Mouse (Mus musculus): ENCODE results near the gene Cops9. TPM values are rescaled to one million over a fixed set of nuclear protein-coding genes. Genes with fewer than 3 reads are reported as not detected.

Gene Cops9
- polyA plus RNA-seq, 1 experiment: 45.7 TPM

DNA sequence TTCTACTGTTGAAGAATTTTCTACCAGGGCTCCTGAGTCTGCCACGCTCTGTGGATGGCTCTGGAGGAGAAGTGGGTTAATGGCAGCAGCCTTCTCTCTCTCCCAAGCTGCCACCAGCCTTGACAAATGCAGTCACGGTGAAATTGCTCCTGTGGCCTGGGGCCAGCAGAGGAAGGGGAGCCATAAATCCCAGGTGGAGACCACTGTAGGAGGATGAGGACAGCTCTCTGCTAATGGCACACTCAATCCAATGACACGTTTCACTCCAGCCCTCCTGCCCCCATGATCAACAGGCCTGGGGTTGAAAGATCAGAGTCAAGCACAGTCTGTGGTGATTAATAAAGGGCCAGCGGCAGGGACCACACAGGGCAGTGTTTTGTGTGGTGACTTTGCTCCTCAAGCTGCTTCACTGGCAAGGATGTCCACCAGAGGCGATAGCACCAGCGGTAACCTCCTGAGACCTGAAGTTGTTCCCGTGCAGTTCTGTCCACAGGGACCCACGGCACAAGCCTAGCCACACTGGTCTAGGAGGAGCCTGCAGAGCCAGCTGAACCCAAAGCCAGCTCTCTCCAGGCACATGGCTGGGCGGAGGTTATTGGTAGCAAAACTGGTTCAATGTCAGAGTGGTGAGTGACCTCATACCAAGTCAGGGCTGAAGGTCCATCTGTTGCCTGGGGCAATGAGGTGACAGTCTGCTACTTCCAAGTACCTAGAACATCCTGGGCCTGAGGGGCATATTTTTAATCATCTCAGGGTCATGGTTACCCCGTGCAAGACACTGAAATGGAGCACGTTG lies 15.4 kb upstream of the Cops9 start:
- Histone ChIP-seq H3K27ac (ENCODE audit: insufficient read depth, low read length) (no peak overlapping the region), H3K4me3 (ENCODE audit: extremely low read depth, insufficient read depth, insufficient read length) (no peak overlapping the region), H3K36me3 (ENCODE audit: control insufficient read depth, insufficient read depth, low read length) (no peaks in the 10 kb centered on the region), H3K27me3 (ENCODE audit: control insufficient read depth, insufficient read depth, low read length) (no peaks in the 10 kb centered on the region), H3K4me1 (ENCODE audit: control insufficient read depth, insufficient read depth, insufficient read length) (no peaks in the 10 kb centered on the region)
- TF ChIP-seq POLR2A (IDR thresholded peaks at IDR 0.05; ENCODE audit: low read depth, low read length): no peak
- no peak for TF ChIP-seq CTCF (IDR thresholded peaks at IDR 0.05; ENCODE audit: extremely low read depth, insufficient read depth, insufficient read length, insufficient replicate concordance)
- no peak for DNase-seq (ENCODE audit: low read depth in 1 of 2, low spot score in 2 of 2)
- 88% methylated on average over 11 of the region's 11 CpGs for WGBS

DNA sequence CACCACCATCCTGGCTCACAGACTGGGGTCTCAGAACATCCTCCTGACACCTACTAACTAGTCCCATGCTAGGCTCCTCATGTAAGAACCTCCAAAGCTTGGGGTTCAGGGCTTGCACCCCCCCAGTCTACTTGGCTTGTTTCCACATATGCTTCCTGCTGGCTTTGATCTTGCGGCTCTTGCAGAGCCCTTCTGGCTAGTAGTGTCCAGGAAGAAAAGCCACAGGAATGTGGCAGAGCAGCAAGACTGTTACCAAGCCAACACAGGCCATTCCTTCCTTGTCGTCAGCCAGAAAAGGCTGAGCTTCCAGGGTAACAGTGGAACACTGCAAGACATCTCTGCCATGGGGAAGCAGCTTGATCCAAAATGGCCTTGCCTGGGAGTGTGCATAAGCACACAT lies 12.9 kb upstream of the Cops9 start:
- Histone ChIP-seq H3K27ac (ENCODE audit: insufficient read depth, low read length) (no peak overlapping the region), H3K4me3 (ENCODE audit: extremely low read depth, insufficient read depth, insufficient read length) (no peak overlapping the region)

DNA sequence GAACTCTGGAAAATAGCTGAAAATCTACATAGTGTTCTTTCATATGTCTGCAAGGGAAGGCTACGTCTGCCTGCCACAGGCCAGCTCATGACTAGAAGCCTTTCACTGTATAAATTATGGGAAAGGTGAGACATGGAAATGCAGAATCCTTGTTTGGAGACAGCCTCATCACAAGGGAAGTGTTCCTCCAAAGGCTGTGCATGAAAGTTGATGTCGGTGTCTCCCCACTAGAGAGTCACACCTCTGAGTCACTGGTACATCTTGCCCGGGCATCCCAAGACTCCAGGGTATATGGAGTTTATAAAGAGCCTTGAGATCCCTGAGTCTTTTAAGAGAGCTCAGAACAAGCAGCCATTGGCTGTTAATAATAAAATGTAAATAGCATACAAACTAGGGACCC lies 11.4 kb upstream of the Cops9 start:
- TF ChIP-seq CTCF (IDR thresholded peaks at IDR 0.05; ENCODE audit: extremely low read depth, insufficient read depth, insufficient read length, insufficient replicate concordance): no peak
- no peak for TF ChIP-seq POLR2A (IDR thresholded peaks at IDR 0.05; ENCODE audit: low read depth, low read length)
- DNase-seq (ENCODE audit: low read depth in 1 of 2, low spot score in 2 of 2): no peak
- Histone ChIP-seq H3K4me1 (ENCODE audit: control insufficient read depth, insufficient read depth, insufficient read length) (peaks cover 4% of the 10 kb centered on the region; the same call in 1 of the 2 replicates), H3K4me3 (ENCODE audit: extremely low read depth, insufficient read depth, insufficient read length) (no peak overlapping the region), H3K27ac (ENCODE audit: insufficient read depth, low read length) (no peak overlapping the region), H3K36me3 (ENCODE audit: control insufficient read depth, insufficient read depth, low read length) (no peaks in the 10 kb centered on the region), H3K27me3 (ENCODE audit: control insufficient read depth, insufficient read depth, low read length) (no peaks in the 10 kb centered on the region)
- 92% methylated on average over 3 of the region's 3 CpGs for WGBS

More for the DNA sequence above, 12.9 kb upstream of the Cops9 start:
- DNase-seq (ENCODE audit: low read depth in 1 of 2, low spot score in 2 of 2): no peak
- Histone ChIP-seq H3K4me1 (ENCODE audit: control insufficient read depth, insufficient read depth, insufficient read length) (no peaks in the 10 kb centered on the region), H3K27me3 (ENCODE audit: control insufficient read depth, insufficient read depth, low read length) (no peaks in the 10 kb centered on the region), H3K36me3 (ENCODE audit: control insufficient read depth, insufficient read depth, low read length) (no peaks in the 10 kb centered on the region)
- WGBS: 66% methylated on average over 2 of the region's 2 CpGs
- no peak for TF ChIP-seq POLR2A (IDR thresholded peaks at IDR 0.05; ENCODE audit: low read depth, low read length)
- TF ChIP-seq CTCF (IDR thresholded peaks at IDR 0.05; ENCODE audit: extremely low read depth, insufficient read depth, insufficient read length, insufficient replicate concordance): no peak

- no peak overlapping the region for H3K4me3 ChIP-seq (ENCODE audit: extremely low read depth, insufficient read depth, insufficient read length)
- peaks cover 7% of the 10 kb centered on the region; the same call in 1 of the 2 replicates for H3K4me1 ChIP-seq (ENCODE audit: control insufficient read depth, insufficient read depth, insufficient read length)
- H3K36me3 ChIP-seq (ENCODE audit: control insufficient read depth, insufficient read depth, low read length): no peaks in the 10 kb centered on the region
- TF ChIP-seq CTCF (IDR thresholded peaks at IDR 0.05; ENCODE audit: extremely low read depth, insufficient read depth, insufficient read length, insufficient replicate concordance) (no peak), POLR2A (IDR thresholded peaks at IDR 0.05; ENCODE audit: low read depth, low read length) (no peak)
- no peak for DNase-seq (ENCODE audit: low read depth in 1 of 2, low spot score in 2 of 2)
- no peak overlapping the region for H3K27ac ChIP-seq (ENCODE audit: insufficient read depth, low read length)
- 68% methylated on average over 3 of the region's 3 CpGs for WGBS
- no peaks in the 10 kb centered on the region for H3K27me3 ChIP-seq (ENCODE audit: control insufficient read depth, insufficient read depth, low read length)
Observed at GRCm38 (mm10) chr1:92651467-92651866, 9.7 kb upstream of the Cops9 start.

DNA sequence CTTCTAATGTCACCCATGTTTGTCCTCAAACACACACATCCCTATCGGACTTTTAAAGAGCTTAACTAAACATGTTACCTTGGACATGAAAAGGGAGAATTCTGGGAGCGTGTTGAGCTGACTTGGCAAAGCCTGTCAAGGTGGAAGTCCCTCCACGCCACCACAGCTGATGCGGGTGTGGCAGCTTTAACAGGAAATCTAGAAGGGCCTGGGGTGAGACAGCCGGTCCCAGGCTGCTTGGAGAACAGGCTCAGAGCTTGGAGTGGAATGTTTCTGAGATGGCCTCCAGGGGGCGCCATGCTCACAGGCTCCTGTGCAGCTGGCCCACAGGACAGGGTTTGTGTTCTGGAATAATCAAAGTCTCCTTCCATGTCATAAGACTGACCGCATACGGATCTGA lies 6.9 kb upstream of the Cops9 start, which contains the start of gene Otos:
Gene Otos, minus strand, starts transcription at position 169 of the 400 bp plus-strand sequence.
- H3K4me1 ChIP-seq (ENCODE audit: control insufficient read depth, insufficient read depth, insufficient read length): peaks cover 7% of the 10 kb centered on the region; the same call in 1 of the 2 replicates
- TF ChIP-seq CTCF (IDR thresholded peaks at IDR 0.05; ENCODE audit: extremely low read depth, insufficient read depth, insufficient read length, insufficient replicate concordance): peak; percentile 71; the same call in 1 of the 2 replicates
- TF ChIP-seq POLR2A (IDR thresholded peaks at IDR 0.05; ENCODE audit: low read depth, low read length): no peak
- H3K4me3 ChIP-seq (ENCODE audit: extremely low read depth, insufficient read depth, insufficient read length): peak within 1 kb of the TSS; percentile 31; the same call in 1 of the 2 replicates
- no peak within 1 kb of the TSS for H3K27ac ChIP-seq (ENCODE audit: insufficient read depth, low read length)
- no peaks in the 10 kb centered on the region for H3K27me3 ChIP-seq (ENCODE audit: control insufficient read depth, insufficient read depth, low read length)
- no peaks in the 10 kb centered on the region for H3K36me3 ChIP-seq (ENCODE audit: control insufficient read depth, insufficient read depth, low read length)
- DNase-seq (ENCODE audit: low read depth in 1 of 2, low spot score in 2 of 2): peak; percentile 30 to 36
- WGBS: 22% methylated on average over 8 of the region's 8 CpGs

GRCm38 (mm10) chr1:92648197-92648596 lies 6.4 kb upstream of the Cops9 start:
- no peak for DNase-seq (ENCODE audit: low read depth in 1 of 2, low spot score in 2 of 2)
- peak overlapping the region; percentile 31; the same call in 1 of the 2 replicates for H3K4me3 ChIP-seq (ENCODE audit: extremely low read depth, insufficient read depth, insufficient read length)
- H3K36me3 ChIP-seq (ENCODE audit: control insufficient read depth, insufficient read depth, low read length): no peaks in the 10 kb centered on the region
- no peak overlapping the region for H3K27ac ChIP-seq (ENCODE audit: insufficient read depth, low read length)
- H3K4me1 ChIP-seq (ENCODE audit: control insufficient read depth, insufficient read depth, insufficient read length): peaks cover 7% of the 10 kb centered on the region; the same call in 1 of the 2 replicates
- no peak for TF ChIP-seq CTCF (IDR thresholded peaks at IDR 0.05; ENCODE audit: extremely low read depth, insufficient read depth, insufficient read length, insufficient replicate concordance)
- 7% methylated on average over 10 of the region's 10 CpGs for WGBS
- no peaks in the 10 kb centered on the region for H3K27me3 ChIP-seq (ENCODE audit: control insufficient read depth, insufficient read depth, low read length)

GRCm38 (mm10) chr1:92647752-92648151 lies 6.0 kb upstream of the Cops9 start:
- TF ChIP-seq CTCF (IDR thresholded peaks at IDR 0.05; ENCODE audit: extremely low read depth, insufficient read depth, insufficient read length, insufficient replicate concordance): peak; percentile 52; the same call in 1 of the 2 replicates
- TF ChIP-seq POLR2A (IDR thresholded peaks at IDR 0.05; ENCODE audit: low read depth, low read length): no peak
- no peak overlapping the region for H3K27ac ChIP-seq (ENCODE audit: insufficient read depth, low read length)
- peaks cover 7% of the 10 kb centered on the region; the same call in 1 of the 2 replicates for H3K4me1 ChIP-seq (ENCODE audit: control insufficient read depth, insufficient read depth, insufficient read length)
- WGBS: 19% methylated on average over 8 of the region's 8 CpGs
- DNase-seq (ENCODE audit: low read depth in 1 of 2, low spot score in 2 of 2): peak; percentile 25 to 47
- no peaks in the 10 kb centered on the region for H3K36me3 ChIP-seq (ENCODE audit: control insufficient read depth, insufficient read depth, low read length)
- H3K4me3 ChIP-seq (ENCODE audit: extremely low read depth, insufficient read depth, insufficient read length): peak overlapping the region; percentile 31; the same call in 1 of the 2 replicates
- no peaks in the 10 kb centered on the region for H3K27me3 ChIP-seq (ENCODE audit: control insufficient read depth, insufficient read depth, low read length)
